Mouse (Mus musculus): ENCODE data around the gene Cd52. TPM values are rescaled to one million over a fixed set of nuclear protein-coding genes. Genes with fewer than 3 reads are reported as not detected.

Gene Cd52
- polyA plus RNA-seq, 1 experiment: 14.0 TPM

DNA sequence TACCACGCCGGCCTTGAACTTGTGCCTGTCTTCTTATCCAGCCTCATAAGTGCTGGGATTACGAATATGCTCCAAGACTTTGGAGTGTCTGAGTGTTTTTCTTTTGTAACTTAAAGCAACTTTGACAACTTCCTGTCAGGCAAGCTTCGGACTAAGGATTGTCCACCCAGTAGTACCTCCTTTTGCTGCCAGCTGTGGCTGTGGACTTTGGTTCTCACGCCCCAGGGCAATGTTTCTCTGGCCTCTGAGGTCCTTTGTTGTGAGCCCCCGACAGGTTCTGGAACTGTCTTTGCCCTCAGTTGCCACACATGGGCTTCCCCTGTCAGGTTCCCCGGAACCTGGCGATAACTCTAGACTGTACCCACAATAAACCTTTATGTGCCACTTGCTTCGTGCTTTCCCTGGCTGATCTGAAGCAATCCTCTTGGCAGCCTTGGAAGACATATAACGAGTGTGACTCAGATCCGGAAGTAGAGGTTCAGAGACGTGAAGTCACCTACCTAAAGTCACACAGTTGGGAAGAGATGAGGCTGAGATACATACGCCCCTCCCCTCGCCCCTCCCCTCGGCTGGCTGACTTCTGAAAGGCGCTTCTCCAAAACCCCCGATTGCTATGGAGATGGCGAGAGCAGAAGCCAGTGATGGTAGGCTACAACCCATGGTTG, 33.6 kb downstream of the Cd52 start:
- Histone ChIP-seq H3K27ac (replicated peaks; ENCODE audit: low read depth, low read length) (no peak overlapping the region), H3K4me1 (ENCODE audit: control insufficient read depth, insufficient read depth, insufficient read length, low read length) (no peaks in the 10 kb centered on the region), H3K4me3 (ENCODE audit: insufficient read depth, low read depth, low read length) (no peak overlapping the region)

DNA sequence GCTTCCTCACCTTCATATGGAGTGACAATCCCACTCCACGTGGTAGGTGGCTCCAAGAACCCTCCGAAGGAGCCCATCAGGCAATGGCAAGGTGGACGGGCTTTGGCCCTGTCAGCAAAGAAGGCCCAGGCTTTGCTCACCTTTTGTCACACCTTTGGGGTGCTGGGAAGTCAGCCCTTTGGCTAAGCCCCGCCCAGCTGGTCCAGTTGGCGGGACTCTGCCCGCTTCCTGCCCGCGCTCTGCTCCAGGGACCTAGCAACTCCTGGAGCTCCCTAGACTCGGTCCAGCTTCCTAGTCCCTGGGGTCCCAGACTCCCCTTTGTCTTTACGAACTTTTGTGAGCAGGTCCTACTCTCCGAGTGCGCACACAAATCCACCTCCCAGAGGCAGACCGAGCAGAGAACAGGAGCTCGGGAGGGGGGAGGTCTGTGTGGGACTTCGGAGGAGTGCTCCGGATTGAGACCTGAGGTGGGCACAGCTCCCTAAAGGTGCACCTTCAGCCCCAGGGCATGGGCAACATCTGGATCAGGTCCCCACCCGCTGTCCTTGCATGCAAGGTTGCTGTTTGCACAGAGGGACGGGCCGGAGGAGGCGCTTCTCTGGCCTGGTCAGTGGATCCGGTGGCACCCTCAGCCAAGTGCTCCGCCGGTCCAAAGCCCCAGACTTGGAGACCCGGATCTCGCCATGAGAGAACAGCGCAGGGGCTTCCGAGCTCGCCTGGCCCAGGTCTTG, 34.6 kb downstream of the Cd52 start, which contains the start of gene Crybg2:
TSS of gene Crybg2 (plus strand) at position 681 of the 731 bp plus-strand sequence.
- Histone ChIP-seq H3K4me3 (ENCODE audit: insufficient read depth, low read depth, low read length) (no peak within 1 kb of the TSS), H3K27ac (replicated peaks; ENCODE audit: low read depth, low read length) (no peak within 1 kb of the TSS), H3K4me1 (ENCODE audit: control insufficient read depth, insufficient read depth, insufficient read length, low read length) (no peaks in the 10 kb centered on the region)

DNA sequence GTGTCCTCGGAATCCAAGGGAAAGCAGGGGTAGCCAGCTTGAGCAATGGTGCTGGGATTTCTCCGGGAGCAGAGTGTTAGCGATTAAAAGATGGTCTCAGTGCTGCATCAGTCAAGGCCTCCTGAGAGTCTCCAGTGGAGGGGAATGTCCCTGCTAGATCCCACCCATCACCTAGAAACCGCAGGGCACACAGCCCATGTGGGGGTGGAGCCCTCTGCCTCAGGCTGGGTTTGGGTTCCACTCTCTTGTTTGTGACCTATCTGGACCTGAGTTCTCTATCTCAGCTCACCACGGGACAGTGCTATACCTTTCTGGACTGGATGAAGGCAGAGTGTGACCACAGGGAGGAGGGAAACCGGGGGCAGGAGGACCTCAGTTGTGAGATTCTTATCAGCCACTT, 36.0 kb downstream of the Cd52 start:
- Histone ChIP-seq H3K27ac (replicated peaks; ENCODE audit: low read depth, low read length) (no peak overlapping the region), H3K4me3 (ENCODE audit: insufficient read depth, low read depth, low read length) (no peak overlapping the region)

DNA sequence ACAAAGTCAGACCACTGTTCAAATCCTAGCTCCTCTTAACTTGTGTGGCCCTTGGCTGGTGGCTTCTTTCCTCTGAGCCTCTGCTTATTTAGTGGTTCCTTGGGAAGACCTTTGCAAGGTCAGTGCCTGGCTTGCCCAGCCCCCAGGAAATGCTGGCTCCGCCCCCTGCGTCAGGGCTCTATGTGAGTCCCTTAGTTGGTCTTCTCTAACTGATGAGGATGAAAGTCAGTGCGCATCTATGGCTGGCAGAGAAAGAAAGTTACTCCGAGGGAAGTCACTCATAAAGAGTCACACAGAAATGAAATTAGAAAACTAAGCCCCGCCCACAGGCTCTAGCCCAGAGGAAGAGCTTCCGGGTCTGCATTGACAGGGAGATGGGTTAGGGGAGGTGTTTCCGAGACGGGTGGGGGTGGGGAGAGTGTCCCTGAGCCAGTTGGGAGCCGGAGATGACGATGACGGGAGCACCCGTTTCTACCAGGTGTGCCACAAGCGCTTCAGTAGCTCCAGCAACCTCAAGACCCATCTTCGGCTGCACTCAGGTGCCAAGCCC, 36.6 kb downstream of the Cd52 start:
- Histone ChIP-seq H3K4me3 (ENCODE audit: insufficient read depth, low read depth, low read length) (no peak overlapping the region), H3K27ac (replicated peaks; ENCODE audit: low read depth, low read length) (no peak overlapping the region), H3K4me1 (ENCODE audit: control insufficient read depth, insufficient read depth, insufficient read length, low read length) (no peaks in the 10 kb centered on the region)

More for the DNA sequence above, 36.0 kb downstream of the Cd52 start:
- no peaks in the 10 kb centered on the region for H3K4me1 ChIP-seq (ENCODE audit: control insufficient read depth, insufficient read depth, insufficient read length, low read length)

DNA sequence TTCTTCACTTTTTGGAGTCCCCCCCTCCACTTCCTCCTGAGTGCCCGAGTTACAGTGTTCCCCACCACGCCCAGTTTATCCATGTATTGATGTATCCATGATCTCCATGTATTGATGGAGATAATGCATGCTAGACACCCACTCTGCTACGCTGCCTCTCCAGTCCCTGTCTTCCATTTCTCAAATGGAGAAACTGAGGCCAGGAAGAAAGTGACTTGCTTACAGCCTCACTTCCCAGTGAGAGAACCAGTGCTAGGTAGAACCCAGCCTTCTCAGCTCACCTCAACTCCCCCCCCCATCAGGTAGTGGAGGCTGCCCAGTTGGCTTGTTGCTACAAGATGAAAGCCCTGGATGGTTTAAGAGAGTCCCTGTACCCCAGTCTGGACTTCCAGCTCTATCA, 41.3 kb downstream of the Cd52 start, which contains the start of gene Zfp683:
TSS of gene Zfp683 (plus strand) at position 301 of the 400 bp plus-strand sequence.
- Histone ChIP-seq H3K27ac (replicated peaks; ENCODE audit: low read depth, low read length) (no peak within 1 kb of the TSS), H3K4me1 (ENCODE audit: control insufficient read depth, insufficient read depth, insufficient read length, low read length) (no peaks in the 10 kb centered on the region), H3K4me3 (ENCODE audit: insufficient read depth, low read depth, low read length) (no peak within 1 kb of the TSS)

DNA sequence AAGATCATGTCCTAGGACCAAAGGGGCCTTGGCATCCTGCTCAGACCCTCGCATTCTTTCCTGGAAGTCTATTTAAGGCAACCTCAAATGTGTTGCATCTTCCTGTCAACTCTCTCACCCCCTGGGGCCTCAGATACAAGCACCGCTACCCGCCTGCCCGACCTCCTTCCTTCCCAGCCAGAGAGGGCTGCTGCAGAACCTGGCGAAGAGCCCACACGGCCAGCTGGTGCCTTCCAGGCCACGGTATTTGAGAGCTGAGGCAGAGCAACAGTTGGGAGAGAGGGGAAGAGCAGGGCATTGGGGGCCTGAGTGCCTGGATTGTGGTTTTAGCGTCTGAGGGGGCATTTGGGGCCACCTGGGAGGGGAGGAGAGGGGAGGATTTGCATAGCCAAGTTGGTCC, 42.3 kb downstream of the Cd52 start:
- Histone ChIP-seq H3K4me3 (ENCODE audit: insufficient read depth, low read depth, low read length) (no peak overlapping the region), H3K4me1 (ENCODE audit: control insufficient read depth, insufficient read depth, insufficient read length, low read length) (no peaks in the 10 kb centered on the region), H3K27ac (replicated peaks; ENCODE audit: low read depth, low read length) (no peak overlapping the region)

DNA sequence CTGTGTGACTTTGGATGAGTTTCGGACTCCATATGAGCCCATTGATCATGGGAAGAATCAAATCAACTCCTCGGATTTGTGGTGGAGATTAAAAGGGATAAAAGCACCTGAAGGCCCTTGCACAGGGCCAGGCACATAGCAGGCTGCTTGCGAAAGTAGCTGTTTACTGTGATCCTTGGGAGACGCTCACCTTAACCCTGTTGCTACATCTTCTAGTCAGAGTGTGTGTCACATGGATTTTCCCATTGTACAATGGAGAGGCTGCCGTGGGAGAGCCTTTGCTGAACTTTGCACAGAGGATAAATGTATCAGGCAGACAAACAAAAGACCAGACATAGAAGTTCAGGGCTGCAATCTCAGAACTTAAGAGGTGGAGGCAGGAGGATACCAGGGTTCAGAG, 43.0 kb downstream of the Cd52 start:
- Histone ChIP-seq H3K4me3 (ENCODE audit: insufficient read depth, low read depth, low read length) (no peak overlapping the region), H3K27ac (replicated peaks; ENCODE audit: low read depth, low read length) (no peak overlapping the region), H3K4me1 (ENCODE audit: control insufficient read depth, insufficient read depth, insufficient read length, low read length) (no peaks in the 10 kb centered on the region)

DNA sequence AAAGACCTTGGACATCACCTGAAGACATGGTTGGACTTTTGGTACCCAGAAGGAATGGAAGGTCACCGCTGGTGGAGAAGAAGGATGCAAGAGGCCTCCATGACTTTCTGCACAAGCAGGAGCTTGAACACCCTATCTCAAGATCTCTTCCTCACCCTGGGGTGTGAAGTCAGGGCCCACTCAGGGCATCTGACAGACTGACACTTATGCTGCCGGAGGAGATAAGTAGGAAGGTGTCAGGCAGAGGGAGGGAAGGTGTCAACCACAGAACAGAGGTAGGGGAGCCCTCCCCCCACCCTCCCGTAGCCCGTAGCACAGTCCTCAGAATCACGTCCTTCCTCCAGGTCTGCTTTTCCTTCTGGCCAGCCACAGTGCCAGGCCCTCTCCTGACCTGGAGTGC, 47.2 kb downstream of the Cd52 start:
- Histone ChIP-seq H3K27ac (replicated peaks; ENCODE audit: low read depth, low read length) (no peak overlapping the region), H3K4me1 (ENCODE audit: control insufficient read depth, insufficient read depth, insufficient read length, low read length) (no peaks in the 10 kb centered on the region), H3K4me3 (ENCODE audit: insufficient read depth, low read depth, low read length) (no peak overlapping the region)

DNA sequence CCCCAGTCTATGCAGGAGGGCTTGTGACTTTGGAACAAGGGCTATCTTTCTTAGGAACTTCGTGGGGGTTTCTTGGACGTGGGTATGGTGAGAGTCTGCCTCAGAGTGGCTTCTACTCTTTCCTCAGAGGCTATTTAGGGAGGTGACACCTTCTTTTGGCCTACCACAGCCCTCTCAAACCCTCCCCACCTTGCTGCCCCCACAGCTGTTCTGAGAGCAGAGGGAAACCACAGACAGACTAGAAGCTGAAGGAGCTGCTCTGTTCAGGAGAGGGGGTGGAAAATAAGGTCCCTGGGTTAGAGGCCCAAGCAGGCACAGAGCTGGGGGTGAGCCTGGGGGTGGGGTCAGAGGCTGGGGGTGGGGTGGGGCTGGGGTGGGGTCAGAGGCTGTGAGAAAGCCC, 51.8 kb downstream of the Cd52 start:
- Histone ChIP-seq H3K4me1 (ENCODE audit: control insufficient read depth, insufficient read depth, insufficient read length, low read length) (no peaks in the 10 kb centered on the region), H3K4me3 (ENCODE audit: insufficient read depth, low read depth, low read length) (no peak overlapping the region), H3K27ac (replicated peaks; ENCODE audit: low read depth, low read length) (no peak overlapping the region)

DNA sequence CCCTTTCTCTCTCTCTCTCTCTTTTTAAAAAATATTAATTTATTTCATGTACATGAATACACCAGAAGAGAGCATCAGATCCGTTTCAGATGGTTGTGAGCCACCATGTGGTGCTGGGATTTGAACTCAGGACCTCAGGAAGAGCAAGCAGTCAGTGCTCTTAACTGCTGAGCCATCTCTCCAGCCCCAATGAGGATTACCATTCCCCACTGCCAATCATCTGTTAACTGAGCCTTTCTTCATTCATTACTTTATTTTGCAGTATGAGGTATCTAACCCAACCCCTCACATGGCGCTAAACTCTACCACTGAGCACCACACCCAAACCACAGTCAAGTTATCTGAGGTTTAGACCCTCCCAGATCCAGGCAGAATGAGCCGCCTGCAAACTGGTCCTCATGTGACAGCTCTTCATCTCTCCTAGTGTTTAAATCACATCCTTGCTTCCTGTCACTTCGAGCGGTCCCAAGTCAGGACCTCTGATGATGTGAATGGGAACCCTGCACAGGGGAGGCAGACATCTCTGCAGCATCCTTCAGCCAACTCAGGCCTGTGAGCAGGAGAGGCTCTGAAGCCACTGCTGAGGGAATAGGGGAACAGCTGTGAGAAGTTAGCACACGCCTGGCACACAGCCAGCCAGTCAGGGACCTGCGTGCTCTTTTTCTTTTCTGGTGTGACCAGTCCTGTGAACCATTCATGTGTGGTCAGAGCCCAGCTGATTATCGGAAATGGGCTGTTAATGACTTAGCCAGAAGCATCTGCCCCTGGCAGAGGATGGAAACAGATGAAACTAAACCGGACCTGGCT, 53.4 kb downstream of the Cd52 start:
- H3K4me1 ChIP-seq (ENCODE audit: control insufficient read depth, insufficient read depth, insufficient read length, low read length): no peaks in the 10 kb centered on the region
- H3K27ac ChIP-seq (replicated peaks; ENCODE audit: low read depth, low read length): no peak overlapping the region
- no peak overlapping the region for H3K4me3 ChIP-seq (ENCODE audit: insufficient read depth, low read depth, low read length)

DNA sequence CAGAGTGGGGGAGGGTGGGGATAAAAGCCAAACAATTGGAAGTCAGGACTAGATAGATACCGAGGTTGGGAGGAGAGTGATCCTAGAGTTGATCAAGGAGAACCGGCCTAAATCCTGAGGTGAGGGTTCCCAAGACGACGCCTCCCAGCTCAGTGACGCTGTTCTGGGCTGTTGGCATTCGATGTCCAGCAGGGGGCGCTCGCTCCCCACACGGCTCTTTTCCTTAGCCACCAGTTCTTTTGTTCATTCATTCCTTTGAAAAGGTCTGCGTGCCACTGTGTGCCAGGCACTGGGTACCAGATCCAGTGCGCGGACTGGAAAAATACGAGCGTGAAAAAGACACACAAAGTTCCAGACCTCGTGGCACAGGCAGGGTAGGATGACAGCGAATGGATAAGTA, 58.9 kb downstream of the Cd52 start:
- Histone ChIP-seq H3K4me3 (ENCODE audit: insufficient read depth, low read depth, low read length) (no peak overlapping the region), H3K4me1 (ENCODE audit: control insufficient read depth, insufficient read depth, insufficient read length, low read length) (no peaks in the 10 kb centered on the region), H3K27ac (replicated peaks; ENCODE audit: low read depth, low read length) (no peak overlapping the region)

Other genes with a start within 250 kb of the Cd52 start
- 3.3 and 4.2 TPM in 2 replicates for gene Rps6ka1, start 207.3 kb downstream of the Cd52 start, polyA plus RNA-seq (2012; ENCODE audit: insufficient read depth, insufficient read length, missing spikeins)
- gene Hmgn2, start 126.4 kb downstream of the Cd52 start, polyA plus RNA-seq (2012; ENCODE audit: insufficient read depth, insufficient read length, missing spikeins): 63.7 and 65.2 TPM in 2 replicates
- 17.2 and 19.6 TPM in 2 replicates for gene Dhdds, start 94.2 kb downstream of the Cd52 start, polyA plus RNA-seq (2012; ENCODE audit: insufficient read depth, insufficient read length, missing spikeins)
- gene Lin28a, start 76.2 kb downstream of the Cd52 start, polyA plus RNA-seq (2012; ENCODE audit: insufficient read depth, insufficient read length, missing spikeins): not detected in 2 replicates
- gene Zfp683, start 41.2 kb downstream of the Cd52 start, polyA plus RNA-seq (2012; ENCODE audit: insufficient read depth, insufficient read length, missing spikeins): not detected in 2 replicates
- not detected in 2 replicates for gene Crybg2, start 34.3 kb downstream of the Cd52 start, polyA plus RNA-seq (2012; ENCODE audit: insufficient read depth, insufficient read length, missing spikeins)
- gene Ubxn11, start 7.5 kb upstream of the Cd52 start, polyA plus RNA-seq (2012; ENCODE audit: insufficient read depth, insufficient read length, missing spikeins): 2.1 TPM in 1 of 2 replicates, not detected in the other
- 39.0 and 44.7 TPM in 2 replicates for gene Sh3bgrl3, start 33.7 kb upstream of the Cd52 start, polyA plus RNA-seq (2012; ENCODE audit: insufficient read depth, insufficient read length, missing spikeins)
- 4.9 and 10.0 TPM in 2 replicates for gene Cep85, start 92.0 kb upstream of the Cd52 start, polyA plus RNA-seq (2012; ENCODE audit: insufficient read depth, insufficient read length, missing spikeins)
- gene Gm7534, start 107.9 kb upstream of the Cd52 start, polyA plus RNA-seq (2012; ENCODE audit: insufficient read depth, insufficient read length, missing spikeins): not detected in 2 replicates
- gene Catsper4, start 132.3 kb upstream of the Cd52 start, polyA plus RNA-seq (2012; ENCODE audit: insufficient read depth, insufficient read length, missing spikeins): not detected in 2 replicates
- gene Cnksr1, start 143.3 kb upstream of the Cd52 start, polyA plus RNA-seq (2012; ENCODE audit: insufficient read depth, insufficient read length, missing spikeins): 0.63 TPM in 1 of 2 replicates, not detected in the other
- not detected in 2 replicates for gene E130218I03Rik, start 148.6 kb upstream of the Cd52 start, polyA plus RNA-seq (2012; ENCODE audit: insufficient read depth, insufficient read length, missing spikeins)
- gene Zfp593, start 150.5 kb upstream of the Cd52 start, polyA plus RNA-seq (2012; ENCODE audit: insufficient read depth, insufficient read length, missing spikeins): 2.8 and 3.1 TPM in 2 replicates
- gene Gm30191, start 151.9 kb upstream of the Cd52 start, polyA plus RNA-seq (2012; ENCODE audit: insufficient read depth, insufficient read length, missing spikeins): not detected in 2 replicates
- gene Grrp1, start 159.0 kb upstream of the Cd52 start, polyA plus RNA-seq (2012; ENCODE audit: insufficient read depth, insufficient read length, missing spikeins): 2.5 and 2.8 TPM in 2 replicates
- 5.0 and 7.8 TPM in 2 replicates for gene Pdik1l, start 192.8 kb upstream of the Cd52 start, polyA plus RNA-seq (2012; ENCODE audit: insufficient read depth, insufficient read length, missing spikeins)
- 1.2 and 2.4 TPM in 2 replicates for gene Trim63, start 220.0 kb upstream of the Cd52 start, polyA plus RNA-seq (2012; ENCODE audit: insufficient read depth, insufficient read length, missing spikeins)
- gene Slc30a2, start 248.1 kb upstream of the Cd52 start, polyA plus RNA-seq (2012; ENCODE audit: insufficient read depth, insufficient read length, missing spikeins): not detected in 2 replicates

Data from brown adipose tissue, adult 24 weeks (tissue).